Mouse (Mus musculus) CH12.LX (cell line): ENCODE measurements around the gene Dlst. TPM values are rescaled to one million over a fixed set of nuclear protein-coding genes. Genes with fewer than 3 reads are reported as not detected.

ENCODE experiments used
- DNase-seq: peaks from one replicate; pipeline ENCODE4 v3.0.0-alpha.2; 2013; ENCODE audit errors: extremely low read depth
- H3K27ac ChIP-seq: 2 replicates; pipeline ENCODE4 v1.5.1; 2012; ENCODE audit warnings: low read depth, mild to moderate bottlenecking, control low read depth, moderate library complexity; ENCODE audit not compliant: insufficient read depth
- H3K27me3 ChIP-seq: replicated peaks from 2 replicates; pipeline ENCODE3; 2012; ENCODE audit warnings: inconsistent platforms
- H3K36me3 ChIP-seq, 2 experiments: replicated peaks in 1 of 2; 2 replicates each; pipeline versions ENCODE3 to v1.6.1; 2012; ENCODE audit warnings: inconsistent platforms in 1 of 2, low read length in 1 of 2, mild to moderate bottlenecking in 1 of 2, mixed read lengths in 1 of 2, moderate library complexity in 1 of 2; ENCODE audit not compliant: control insufficient read depth in 1 of 2, insufficient read depth in 1 of 2
- H3K4me1 ChIP-seq, 2 experiments: 2 replicates each; pipeline ENCODE4 v1.6.1; 2012; ENCODE audit warnings: inconsistent platforms in 1 of 2, moderate library complexity in 1 of 2; ENCODE audit not compliant: insufficient read depth in 2 of 2, control insufficient read depth in 1 of 2
- H3K4me2 ChIP-seq: 2 replicates; pipeline ENCODE4 v1.6.1; 2012; ENCODE audit warnings: low read depth, mild to moderate bottlenecking, control low read depth; ENCODE audit not compliant: poor library complexity, insufficient read depth, severe bottlenecking
- H3K4me3 ChIP-seq, 3 experiments: fragments of 150-350 bp in 1 of 3; sonication (generic) in 1 of 3; replicated peaks in 1 of 3; 2 replicates each; pipeline versions ENCODE3 to v1.5.1; 2011 to 2012; ENCODE audit warnings: low read depth in 2 of 3, low read length in 2 of 3, mild to moderate bottlenecking in 2 of 3, moderate library complexity in 2 of 3, control low read depth in 1 of 3, improper control_type of control experiment in 1 of 3, inconsistent platforms in 1 of 3, mixed read lengths in 1 of 3; ENCODE audit not compliant: poor library complexity in 1 of 3
- H3K79me2 ChIP-seq: replicated peaks from 2 replicates; pipeline ENCODE4 v1.6.1; 2012; ENCODE audit warnings: mild to moderate bottlenecking, moderate library complexity; ENCODE audit not compliant: control insufficient read depth, poor library complexity, insufficient read depth, severe bottlenecking; ENCODE audit errors: extremely low read depth
- H3K9ac ChIP-seq: 2 replicates; pipeline ENCODE4 v1.6.1; 2012; ENCODE audit warnings: low read depth, mild to moderate bottlenecking, control low read depth, moderate library complexity; ENCODE audit not compliant: insufficient read depth
- H3K9me3 ChIP-seq: replicated peaks from 2 replicates; pipeline ENCODE3; 2012; ENCODE audit warnings: low read length, inconsistent platforms, mixed read lengths
- BHLHE40 ChIP-seq: IDR thresholded peaks from 2 replicates; pipeline ENCODE4 v1.6.1; 2011; ENCODE audit warnings: mild to moderate bottlenecking, low read depth, low read length, improper control_type of control experiment
- CHD2 ChIP-seq: IDR thresholded peaks from 2 replicates; pipeline ENCODE4 v1.6.1; 2011; ENCODE audit warnings: low read length, improper control_type of control experiment
- ELF1 ChIP-seq: IDR thresholded peaks from 2 replicates; pipeline ENCODE4 v1.6.1; 2014; ENCODE audit warnings: low read depth, mild to moderate bottlenecking, inconsistent platforms, low read length, improper control_type of control experiment
- EP300 ChIP-seq: IDR thresholded peaks from 2 replicates; pipeline ENCODE4 v1.6.1; 2011; ENCODE audit warnings: low read length, improper control_type of control experiment
- GABPA ChIP-seq: IDR thresholded peaks from 2 replicates; pipeline ENCODE4 v1.6.1; 2012; ENCODE audit warnings: low read depth, low read length, improper control_type of control experiment, inconsistent platforms; ENCODE audit not compliant: insufficient replicate concordance
- IRF4 ChIP-seq: IDR thresholded peaks from 2 replicates; pipeline ENCODE4 v1.6.1; 2014; ENCODE audit warnings: low read depth, mild to moderate bottlenecking, inconsistent platforms, low read length, improper control_type of control experiment
- JUN ChIP-seq: IDR thresholded peaks from 2 replicates; pipeline ENCODE4 v1.6.1; 2011; ENCODE audit warnings: low read depth, mild to moderate bottlenecking, low read length, improper control_type of control experiment, moderate library complexity; ENCODE audit not compliant: insufficient read depth
- JUND ChIP-seq: conservative IDR thresholded peaks from 2 replicates; pipeline ENCODE4 v1.6.1; 2011; ENCODE audit warnings: low read depth, low read length, improper control_type of control experiment
- KAT2A ChIP-seq: IDR thresholded peaks from 2 replicates; pipeline ENCODE4 v1.6.1; 2012; ENCODE audit warnings: low read length, improper control_type of control experiment, inconsistent platforms; ENCODE audit not compliant: insufficient replicate concordance
- MAFK ChIP-seq: IDR thresholded peaks from 2 replicates; pipeline ENCODE4 v1.6.1; 2011; ENCODE audit warnings: low read length, improper control_type of control experiment; ENCODE audit not compliant: insufficient replicate concordance
- MAZ ChIP-seq: IDR thresholded peaks from 2 replicates; pipeline ENCODE4 v1.6.1; 2012; ENCODE audit warnings: low read depth, mild to moderate bottlenecking, inconsistent platforms, low read length, improper control_type of control experiment, moderate library complexity
- MXI1 ChIP-seq: IDR thresholded peaks from 2 replicates; pipeline ENCODE4 v1.6.1; 2011; ENCODE audit warnings: mild to moderate bottlenecking, low read depth, low read length, improper control_type of control experiment
- MYC ChIP-seq: IDR thresholded peaks from 2 replicates; pipeline ENCODE4 v1.6.1; 2011; ENCODE audit warnings: low read depth, mild to moderate bottlenecking, improper control_type of control experiment, low read length
- NRF1 ChIP-seq: IDR thresholded peaks from 2 replicates; pipeline ENCODE4 v1.6.1; 2014; ENCODE audit warnings: low read depth, mild to moderate bottlenecking, inconsistent platforms, low read length, improper control_type of control experiment, moderate library complexity
- PAX5 ChIP-seq: IDR thresholded peaks from 2 replicates; pipeline ENCODE4 v1.6.1; 2012; ENCODE audit warnings: low read length, inconsistent platforms, mixed read lengths
- POLR2A ChIP-seq: IDR thresholded peaks from 2 replicates; pipeline ENCODE4 v1.6.1; 2011; ENCODE audit warnings: low read depth, mild to moderate bottlenecking, improper control_type of control experiment, low read length
- POLR2AphosphoS2 ChIP-seq: IDR thresholded peaks from 2 replicates; pipeline ENCODE4 v1.6.1; 2011; ENCODE audit warnings: low read depth, low read length, improper control_type of control experiment
- RAD21 ChIP-seq: IDR thresholded peaks from 2 replicates; pipeline ENCODE4 v1.6.1; 2011; ENCODE audit warnings: low read depth, mild to moderate bottlenecking, low read length, improper control_type of control experiment, moderate library complexity
- RCOR1 ChIP-seq: conservative IDR thresholded peaks from 2 replicates; pipeline ENCODE4 v1.6.1; 2012; ENCODE audit warnings: low read depth, mild to moderate bottlenecking, inconsistent platforms, low read length, improper control_type of control experiment
- SIN3A ChIP-seq: IDR thresholded peaks from 2 replicates; pipeline ENCODE4 v1.6.1; 2012; ENCODE audit warnings: low read length, improper control_type of control experiment, inconsistent platforms
- TBP ChIP-seq: conservative IDR thresholded peaks from 2 replicates; pipeline ENCODE4 v1.6.1; 2011; ENCODE audit warnings: low read depth, low read length, improper control_type of control experiment
- USF2 ChIP-seq: conservative IDR thresholded peaks from 2 replicates; pipeline ENCODE4 v1.6.1; 2011; ENCODE audit warnings: low read depth, low read length, improper control_type of control experiment
- dilution Hi-C: fragments of 300-500 bp; cut with MboI; formaldehyde crosslinking; loops from 2 replicates; pipeline ENCODE4 v1.14.3; 2020; ENCODE audit warnings: low sequenced_read_pairs; ENCODE audit not compliant: extremely low pct_unique_long_range_greater_than_20kb, extremely low pct_ligation_motif_present
- in situ Hi-C: fragments of 300-500 bp; cut with MboI; formaldehyde crosslinking; loops from 3 replicates; pipeline ENCODE4 v1.14.3; 2019; ENCODE audit warnings: low sequenced_read_pairs, low pct_ligation_motif_present, low pct_unique_long_range_greater_than_20kb, mixed read lengths
- polyA plus RNA-seq: library from polyadenylated mRNA; unstranded; fragments of >175 nt; gene quantifications from 2 replicates; pipeline ENCODE4 v1.2.1, GENCODE M21; 2012; ENCODE audit warnings: low read depth; ENCODE audit not compliant: insufficient read length
- total RNA-seq, 2 experiments: library from RNA; depleted of rRNA; stranded (reverse); fragments of 300-350 nt in 1 of 2; fragments of >200 nt in 1 of 2; gene quantifications; 2 replicates each; pipeline ENCODE4 v1.2.3; 2012 to 2014

Dlst gene
- total and polyA plus RNA-seq, 3 experiments = 116 to 165 (median 144) TPM

DNA sequence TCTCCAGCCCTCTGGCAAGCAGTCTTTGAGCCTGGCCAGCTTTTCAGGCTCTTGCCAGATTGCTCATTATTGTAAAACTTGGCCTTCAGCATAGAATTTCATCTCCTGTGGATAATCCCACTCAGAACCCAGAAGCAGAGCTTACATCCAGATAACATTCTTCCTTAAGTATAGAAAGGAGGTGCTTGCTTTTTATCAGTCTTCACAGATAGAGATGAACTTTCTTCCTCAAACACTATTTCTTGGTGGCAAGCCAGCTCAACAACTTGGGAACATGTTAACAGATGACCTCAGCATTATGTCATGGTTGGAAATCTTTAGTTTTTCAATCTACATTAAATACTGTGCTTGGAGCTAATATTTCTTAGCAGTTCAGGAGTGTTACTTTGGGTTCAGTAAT, 39.6 kb upstream of the Dlst start:
- no peak for DNase-seq
- dilution Hi-C loops = no loop called here

GRCm38 (mm10) chr12:85077100-85077499, 33.5 kb upstream of the Dlst start:
- H3K79me2 ChIP-seq = no peaks in the 10 kb centered on the region
- dilution Hi-C loops = no loop called here
- H3K27me3 ChIP-seq = no peaks in the 10 kb centered on the region
- H3K9me3 ChIP-seq = no peaks in the 10 kb centered on the region
- in situ Hi-C loops = no loop called here
- TF ChIP-seq GABPA = no peak
- TF ChIP-seq POLR2AphosphoS2 = no peak
- TF ChIP-seq SIN3A = no peak
- TF ChIP-seq POLR2A = no peak
- TF ChIP-seq MAZ = no peak
- TF ChIP-seq MYC = no peak
- H3K4me2 ChIP-seq = no peak overlapping the region
- DNase-seq = no peak
- H3K4me3 ChIP-seq = no peak overlapping the region
- peaks cover 2 to 11% of the 10 kb centered on the region in 2 experiments; a peak in 2 of 4 replicates for H3K4me1 ChIP-seq
- H3K9ac ChIP-seq = no peak overlapping the region
- no peak overlapping the region for H3K27ac ChIP-seq
- peaks cover 17 to 45% of the 10 kb centered on the region in 2 experiments for H3K36me3 ChIP-seq

More for the DNA sequence above, 39.6 kb upstream of the Dlst start:
- Histone ChIP-seq H3K4me3 (no peak overlapping the region), H3K27ac (no peak overlapping the region), H3K27me3 (no peaks in the 10 kb centered on the region), H3K9ac (no peak overlapping the region), H3K4me1 (no peaks in the 10 kb centered on the region), H3K4me2 (no peak overlapping the region), H3K9me3 (no peaks in the 10 kb centered on the region), H3K36me3 (peaks cover 25 to 75% of the 10 kb centered on the region in 2 experiments), H3K79me2 (no peaks in the 10 kb centered on the region)
- in situ Hi-C loops = no loop called here
- no peak for TF ChIP-seq RCOR1

DNA sequence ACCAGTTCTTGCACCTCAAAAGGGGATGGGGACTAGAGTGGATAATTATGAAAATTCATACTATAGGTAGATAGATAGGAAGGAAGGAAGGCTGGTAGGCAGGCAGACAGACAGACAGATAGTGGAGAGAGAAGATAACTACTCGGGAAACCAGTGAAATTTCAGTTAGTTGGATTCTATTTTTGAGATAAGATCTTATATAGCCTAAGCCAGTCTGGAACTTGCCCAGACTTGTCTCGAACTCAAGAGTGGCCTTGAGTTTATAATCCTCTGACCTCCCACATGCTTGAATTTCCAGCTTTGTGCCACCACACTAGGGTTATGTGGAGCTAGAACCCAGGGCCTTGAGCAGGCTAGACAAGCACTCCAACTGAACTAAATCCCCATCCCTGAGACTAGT, 26.4 kb upstream of the Dlst start:
- H3K9ac ChIP-seq = 0 out of 2 replicates have a peak overlapping the region, but pooled peaks have one; percentile 17
- dilution Hi-C loops = no loop called here
- H3K4me3 ChIP-seq = no peak overlapping the region
- H3K36me3 ChIP-seq = peaks cover 23 to 32% of the 10 kb centered on the region in 2 experiments
- no peaks in the 10 kb centered on the region for H3K27me3 ChIP-seq
- in situ Hi-C loops = no loop called here
- peak overlapping the region; percentile 26; the same call in 1 of the 2 replicates for H3K27ac ChIP-seq
- H3K4me2 ChIP-seq = no peak overlapping the region
- peaks cover 7 to 15% of the 10 kb centered on the region in 2 experiments for H3K4me1 ChIP-seq
- DNase-seq = no peak
- TF ChIP-seq CHD2 = no peak
- TF ChIP-seq PAX5 = no peak
- no peak for TF ChIP-seq SIN3A
- no peak for TF ChIP-seq MXI1
- no peak for TF ChIP-seq POLR2AphosphoS2
- TF ChIP-seq EP300 = no peak
- no peak for TF ChIP-seq USF2
- no peak for TF ChIP-seq POLR2A
- TF ChIP-seq JUN = no peak
- no peak for TF ChIP-seq GABPA
- no peak for TF ChIP-seq BHLHE40
- no peak for TF ChIP-seq RAD21
- TF ChIP-seq KAT2A = no peak
- no peak for TF ChIP-seq ELF1
- TF ChIP-seq TBP = no peak
- no peak for TF ChIP-seq NRF1
- no peak for TF ChIP-seq MAFK
- TF ChIP-seq IRF4 = no peak
- no peak for TF ChIP-seq JUND
- peaks cover 3% of the 10 kb centered on the region for H3K9me3 ChIP-seq
- H3K79me2 ChIP-seq = no peaks in the 10 kb centered on the region
